Mouse (Mus musculus) heart, embryonic 10.5 days (tissue): ENCODE data around the gene Lonp2. TPM values are rescaled to one million over a fixed set of nuclear protein-coding genes. Genes with fewer than 3 reads are reported as not detected.

Source experiments
- DNase-seq: peaks from one replicate; pipeline ENCODE4 v3.0.0-alpha.2; 2017; ENCODE audit warnings: low spot score
- H3K27ac ChIP-seq: fragments of 300-500 bp; sonication (generic); 2 replicates; pipeline ENCODE4 v1.5.1; 2016; ENCODE audit warnings: mild to moderate bottlenecking
- H3K27me3 ChIP-seq: fragments of 300-500 bp; sonication (generic); 2 replicates; pipeline ENCODE4 v1.6.1; 2016; ENCODE audit warnings: mild to moderate bottlenecking; ENCODE audit not compliant: poor library complexity, insufficient read depth, severe bottlenecking
- H3K36me3 ChIP-seq: fragments of 300-500 bp; sonication (generic); 2 replicates; pipeline ENCODE4 v1.6.1; 2016; ENCODE audit warnings: mild to moderate bottlenecking, moderate library complexity
- H3K4me1 ChIP-seq: fragments of 300-500 bp; sonication (generic); 2 replicates; pipeline ENCODE4 v1.6.1; 2016; ENCODE audit warnings: mild to moderate bottlenecking
- H3K4me3 ChIP-seq: fragments of 300-500 bp; sonication (generic); 2 replicates; pipeline ENCODE4 v1.5.1; 2016; ENCODE audit warnings: mild to moderate bottlenecking, moderate library complexity
- H3K9me3 ChIP-seq: fragments of 300-500 bp; sonication (generic); 2 replicates; pipeline ENCODE4 v1.6.1; 2016; ENCODE audit warnings: mild to moderate bottlenecking, moderate library complexity
- WGBS: fragments of 180-500 bp; shearing (Covaris S2); methylation state at CpG from one replicate; pipeline ENCODE4 v1.1.7; 2016; 5-methylcytosine and 5-hydroxymethylcytosine counted together
- polyA plus RNA-seq: library from polyadenylated mRNA; unstranded; fragments of >200 nt; fragmentation: Nextera tagmentation; extraction: Ambion mirVana; gene quantifications from 2 replicates; pipeline ENCODE4 v1.2.1, GENCODE M21; 2016

The Lonp2 gene
- polyA plus RNA-seq, 1 experiment from 2014 or later, result 58.1 TPM

- WGBS, result 85% methylated on average over 6 of the region's 6 CpGs
- Histone ChIP-seq H3K27me3 (no peaks in the 10 kb centered on the region), H3K27ac (no peak overlapping the region), H3K4me3 (no peak overlapping the region), H3K36me3 (peaks cover 24% of the 10 kb centered on the region), H3K4me1 (peaks cover 28% of the 10 kb centered on the region), H3K9me3 (no peaks in the 10 kb centered on the region)
- no peak for DNase-seq
These were observed 103.1 kb downstream of the Lonp2 start for GRCm38 (mm10) chr8:86726959-86727358.

- H3K27me3 ChIP-seq, result no peaks in the 10 kb centered on the region
- H3K9me3 ChIP-seq, result no peaks in the 10 kb centered on the region
- peaks cover 31% of the 10 kb centered on the region for H3K4me1 ChIP-seq
- H3K4me3 ChIP-seq, result no peak overlapping the region
- no peak for DNase-seq
- 49% methylated on average over 19 of the region's 19 CpGs for WGBS
- peak overlapping the region; percentile 45; the same call in 1 of the 2 replicates for H3K27ac ChIP-seq
- peaks cover 11% of the 10 kb centered on the region for H3K36me3 ChIP-seq
These were observed 104.5 kb downstream of the Lonp2 start for GRCm38 (mm10) chr8:86728224-86728950.

- no peak overlapping the region for H3K4me3 ChIP-seq
- peaks cover 43% of the 10 kb centered on the region for H3K4me1 ChIP-seq
- DNase-seq, result no peak
- peaks cover 6% of the 10 kb centered on the region for H3K36me3 ChIP-seq
- H3K27me3 ChIP-seq, result no peaks in the 10 kb centered on the region
- H3K9me3 ChIP-seq, result no peaks in the 10 kb centered on the region
- no peak overlapping the region for H3K27ac ChIP-seq
- WGBS, result 42% methylated on average over 3 of the region's 3 CpGs
These were observed 106.5 kb downstream of the Lonp2 start for GRCm38 (mm10) chr8:86730303-86730702.

GRCm38 (mm10) chr8:86730860-86731259 lies 107.0 kb downstream of the Lonp2 start:
- peaks cover 49% of the 10 kb centered on the region for H3K4me1 ChIP-seq

GRCm38 (mm10) chr8:86734171-86734570 lies 110.3 kb downstream of the Lonp2 start:
- Histone ChIP-seq H3K9me3 (no peaks in the 10 kb centered on the region), H3K36me3 (no peaks in the 10 kb centered on the region), H3K4me1 (peaks cover 50% of the 10 kb centered on the region), H3K27me3 (no peaks in the 10 kb centered on the region), H3K27ac (no peak overlapping the region), H3K4me3 (no peak overlapping the region)
- WGBS, result 40% methylated on average over 4 of the region's 4 CpGs
- DNase-seq, result no peak

More at GRCm38 (mm10) chr8:86730860-86731259, 107.0 kb downstream of the Lonp2 start:
- 71% methylated on average over 1 of the region's 1 CpGs for WGBS
- no peak overlapping the region for H3K4me3 ChIP-seq
- H3K36me3 ChIP-seq, result peaks cover 3% of the 10 kb centered on the region; the same call in 1 of the 2 replicates
- no peak overlapping the region for H3K27ac ChIP-seq
- no peak for DNase-seq
- no peaks in the 10 kb centered on the region for H3K27me3 ChIP-seq
- no peaks in the 10 kb centered on the region for H3K9me3 ChIP-seq

GRCm38 (mm10) chr8:86734954-86735353 lies 111.1 kb downstream of the Lonp2 start:
- DNase-seq, result no peak
- Histone ChIP-seq H3K9me3 (no peaks in the 10 kb centered on the region), H3K36me3 (no peaks in the 10 kb centered on the region), H3K4me1 (peaks cover 46% of the 10 kb centered on the region), H3K27ac (0 out of 2 replicates have a peak overlapping the region, but pooled peaks have one; percentile 6), H3K27me3 (no peaks in the 10 kb centered on the region), H3K4me3 (no peak overlapping the region)
- WGBS, result 74% methylated on average over 1 of the region's 1 CpGs

GRCm38 (mm10) chr8:86735446-86736111 lies 111.7 kb downstream of the Lonp2 start:
- Histone ChIP-seq H3K27ac (no peak overlapping the region), H3K4me1 (peaks cover 40% of the 10 kb centered on the region)

GRCm38 (mm10) chr8:86740899-86741298 lies 117.1 kb downstream of the Lonp2 start:
- Histone ChIP-seq H3K9me3 (no peaks in the 10 kb centered on the region), H3K27ac (no peak overlapping the region), H3K36me3 (no peaks in the 10 kb centered on the region), H3K4me1 (peaks cover 25% of the 10 kb centered on the region), H3K4me3 (no peak overlapping the region), H3K27me3 (no peaks in the 10 kb centered on the region)
- no peak for DNase-seq

More at GRCm38 (mm10) chr8:86735446-86736111, 111.7 kb downstream of the Lonp2 start:
- H3K36me3 ChIP-seq, result no peaks in the 10 kb centered on the region
- H3K27me3 ChIP-seq, result no peaks in the 10 kb centered on the region
- 29% methylated on average over 3 of the region's 3 CpGs for WGBS
- DNase-seq, result no peak
- H3K9me3 ChIP-seq, result no peaks in the 10 kb centered on the region
- no peak overlapping the region for H3K4me3 ChIP-seq

- Histone ChIP-seq H3K9me3 (no peaks in the 10 kb centered on the region), H3K36me3 (no peaks in the 10 kb centered on the region), H3K27ac (no peak overlapping the region), H3K4me3 (no peak overlapping the region), H3K27me3 (no peaks in the 10 kb centered on the region), H3K4me1 (peaks cover 22% of the 10 kb centered on the region)
- DNase-seq, result no peak
These were observed 117.8 kb downstream of the Lonp2 start for GRCm38 (mm10) chr8:86741627-86742026.

GRCm38 (mm10) chr8:86742605-86743345 lies 118.9 kb downstream of the Lonp2 start:
- DNase-seq, result no peak
- Histone ChIP-seq H3K36me3 (no peaks in the 10 kb centered on the region), H3K27ac (no peak overlapping the region), H3K27me3 (no peaks in the 10 kb centered on the region), H3K4me1 (peaks cover 25% of the 10 kb centered on the region), H3K4me3 (no peak overlapping the region), H3K9me3 (no peaks in the 10 kb centered on the region)
- WGBS, result 68% methylated on average over 7 of the region's 7 CpGs

GRCm38 (mm10) chr8:86744313-86745220 lies 120.7 kb downstream of the Lonp2 start:
- Histone ChIP-seq H3K36me3 (no peaks in the 10 kb centered on the region), H3K27ac (peak overlapping the region; percentile 100), H3K4me3 (peak overlapping the region; percentile 97), H3K27me3 (no peaks in the 10 kb centered on the region), H3K9me3 (no peaks in the 10 kb centered on the region), H3K4me1 (peaks cover 20% of the 10 kb centered on the region)
- no peak for DNase-seq
- 3% methylated on average over 18 of the region's 18 CpGs for WGBS

- Histone ChIP-seq H3K27me3 (no peaks in the 10 kb centered on the region), H3K9me3 (no peaks in the 10 kb centered on the region), H3K4me3 (peak within 1 kb of the TSS; percentile 97), H3K4me1 (peaks cover 20% of the 10 kb centered on the region), H3K27ac (peak within 1 kb of the TSS; percentile 100), H3K36me3 (no peaks in the 10 kb centered on the region)
- peak; percentile 84 for DNase-seq
- WGBS, result under 1% methylated on average over 83 of the region's 88 CpGs
These were observed 121.5 kb downstream of the Lonp2 start, which contains the start of the genes Gm10638 and Siah1a for GRCm38 (mm10) chr8:86745221-86745934. Gene Gm10638 (plus strand): TSS chr8:86745699. Gene Siah1a (minus strand): TSS chr8:86745934.
